Mouse (Mus musculus) monocyte, adult 5-6 weeks (primary cell): ENCODE measurements around the gene Csnk1e. TPM values are rescaled to one million over a fixed set of nuclear protein-coding genes. Genes with fewer than 3 reads are reported as not detected.

Experiments
- ATAC-seq: fragments of 153-309, 156-312 bp; replicated peaks from 2 replicates; pipeline ENCODE4 v1.8.0; 2017; ENCODE audit warnings: mild to moderate bottlenecking; ENCODE audit not compliant: low TSS enrichment, insufficient number of reproducible peaks, severe bottlenecking, poor library complexity, low FRiP score
- total RNA-seq: library from RNA; stranded (forward); fragments of 200-1000, 200-491, 200-594 nt; gene quantifications from 3 replicates; pipeline ENCODE4 v1.2.3, GENCODE M21; 2017

Csnk1e gene
- total RNA-seq, 1 experiment from 2014 or later = 66.9 TPM

GRCm38 (mm10) chr15:79379658-79380057, 75.7 kb downstream of the Csnk1e start:
- ATAC-seq = no peak

DNA sequence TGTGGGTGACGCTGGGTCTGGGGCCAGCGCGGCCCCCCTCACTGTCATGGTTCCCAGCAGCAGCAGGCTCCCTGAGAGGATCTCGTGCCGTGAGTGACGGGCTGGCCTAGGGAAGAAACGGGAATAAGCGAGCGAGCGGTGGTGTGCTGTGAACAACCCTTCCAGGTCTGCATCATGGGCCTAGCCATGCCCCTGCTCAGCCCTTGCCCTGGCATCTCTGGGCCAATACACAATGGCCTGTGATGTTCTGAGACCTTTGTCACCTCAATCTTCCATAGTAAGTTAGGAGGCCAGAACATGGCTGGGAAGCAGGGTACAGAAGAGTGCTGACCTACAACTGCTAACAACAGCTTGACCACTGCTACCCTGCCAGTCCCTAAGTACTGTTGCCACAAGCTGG, 76.8 kb downstream of the Csnk1e start:
- no peak for ATAC-seq

DNA sequence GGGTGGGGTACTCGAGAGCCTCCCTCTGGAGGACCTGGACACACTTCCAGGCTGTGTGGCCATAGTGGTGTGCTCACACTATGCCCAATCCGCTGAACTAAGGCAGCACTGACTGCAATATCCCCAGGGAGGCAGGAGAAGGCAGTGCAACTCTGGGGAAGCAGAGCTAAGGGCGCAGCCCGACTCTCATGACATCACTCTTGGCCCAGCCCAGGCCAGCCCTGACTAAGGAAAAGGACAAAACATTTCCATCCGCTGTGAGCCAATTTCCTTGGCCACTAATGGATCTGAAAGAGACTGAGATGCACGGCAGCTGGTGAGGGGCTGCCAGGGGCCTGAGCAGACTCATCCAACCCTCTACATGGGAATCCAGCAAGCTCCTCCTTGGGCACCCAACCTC, 77.7 kb downstream of the Csnk1e start:
- ATAC-seq = no peak

GRCm38 (mm10) chr15:79374760-79375159, 80.6 kb downstream of the Csnk1e start:
- ATAC-seq = no peak

- no peak for ATAC-seq
These were observed 85.0 kb downstream of the Csnk1e start for GRCm38 (mm10) chr15:79370281-79370843.

DNA sequence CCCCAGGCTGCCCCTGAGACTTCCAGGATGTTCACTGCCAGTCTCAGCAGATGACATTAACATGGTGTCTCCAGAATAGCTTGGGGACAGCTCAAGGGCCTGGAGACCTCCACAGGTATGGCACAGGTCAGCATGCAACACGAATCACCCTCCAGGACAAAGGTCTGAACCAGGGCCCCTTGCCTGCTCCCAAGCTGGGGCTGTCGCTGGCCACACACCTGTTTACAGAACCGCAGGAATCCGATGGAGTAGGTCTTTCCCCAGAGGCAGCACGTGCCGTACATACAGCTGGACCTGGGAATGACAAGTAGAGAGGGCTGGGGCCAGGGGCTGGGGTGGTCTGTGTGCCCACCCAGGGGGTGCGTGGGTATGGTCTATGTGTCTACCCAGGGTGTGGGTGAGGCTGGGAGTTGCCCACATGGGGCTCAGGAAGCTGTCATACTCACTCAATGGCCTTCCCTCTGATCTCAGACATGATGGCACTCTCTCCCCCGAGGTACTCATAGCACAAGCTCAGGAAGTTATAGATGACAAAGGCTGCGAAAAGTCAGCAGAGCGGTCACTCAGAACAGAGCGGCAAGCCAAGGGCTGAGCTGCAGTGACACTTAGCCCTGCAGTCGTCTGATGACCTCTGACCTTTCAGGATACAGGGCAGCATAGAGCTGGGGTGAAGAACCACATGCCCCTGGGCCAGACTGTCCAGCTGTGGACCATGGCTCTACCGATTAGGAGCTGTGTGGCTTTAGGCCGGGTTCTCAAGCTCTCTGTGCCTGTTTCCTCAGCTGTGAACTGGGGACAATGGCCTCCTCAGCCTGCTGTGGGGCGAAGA, 85.7 kb downstream of the Csnk1e start:
- no peak for ATAC-seq

- ATAC-seq = no peak
These were observed 86.4 kb downstream of the Csnk1e start for GRCm38 (mm10) chr15:79368861-79369440.

DNA sequence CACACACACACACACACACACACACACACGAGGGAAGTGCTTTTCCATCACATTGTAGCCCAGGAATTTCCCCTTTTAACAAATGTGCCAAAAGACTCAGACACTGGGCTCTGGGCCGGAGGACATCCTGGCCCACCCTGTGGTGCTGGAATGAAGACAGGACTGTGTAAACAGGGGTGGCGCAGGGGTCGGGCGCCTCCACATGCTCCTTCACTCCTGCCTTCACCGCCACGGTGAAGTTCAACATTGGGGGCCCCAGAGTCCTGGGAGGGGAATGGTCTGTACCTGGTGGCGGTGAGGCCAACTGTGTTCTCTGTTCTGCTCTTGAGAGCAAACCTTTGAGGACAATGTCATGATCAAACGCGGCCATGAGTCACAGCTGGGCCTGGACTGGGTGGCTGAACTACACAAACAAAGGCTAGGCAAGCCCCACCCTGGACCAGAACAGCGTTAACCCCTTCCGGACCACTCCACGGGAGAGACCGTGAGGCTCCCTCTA, 87.0 kb downstream of the Csnk1e start:
- ATAC-seq = no peak

Other genes starting within 250 kb of the Csnk1e start
- 7.2 to 13.7 TPM (median 8.1 TPM) in 3 replicates for gene Pick1, start 226.4 kb downstream of the Csnk1e start, total RNA-seq
- not detected in 3 replicates for gene Gm49486, start 226.2 kb downstream of the Csnk1e start, total RNA-seq
- gene Slc16a8, start 200.8 kb downstream of the Csnk1e start, total RNA-seq = not detected in 3 replicates
- 0.57 TPM in 1 of 3 replicates, not detected in the others for gene Baiap2l2, start 170.0 kb downstream of the Csnk1e start, total RNA-seq
- gene Pla2g6, start 127.2 kb downstream of the Csnk1e start, total RNA-seq = 1.1 to 5.4 TPM (median 3.4 TPM) in 3 replicates
- gene Maff, start 108.9 kb downstream of the Csnk1e start, total RNA-seq = 9.8 to 14.5 TPM (median 10.4 TPM) in 3 replicates
- gene Tmem184b, start 52.0 kb downstream of the Csnk1e start, total RNA-seq = 10.6 to 25.9 TPM (median 19.9 TPM) in 3 replicates
- gene Kcnj4, start 49.7 kb upstream of the Csnk1e start, total RNA-seq = not detected in 3 replicates
- gene Kdelr3, start 60.8 kb upstream of the Csnk1e start, total RNA-seq = not detected in 3 replicates
- gene Ddx17, start 91.2 kb upstream of the Csnk1e start, total RNA-seq = 261 to 381 TPM (median 262 TPM) in 3 replicates
- 0.97 TPM in 1 of 3 replicates, not detected in the others for gene Dmc1, start 149.5 kb upstream of the Csnk1e start, total RNA-seq
- gene Fam227a, start 203.4 kb upstream of the Csnk1e start, total RNA-seq = 1.0 to 4.5 TPM (median 1.3 TPM) in 3 replicates
- 12.1 to 23.7 TPM (median 18.3 TPM) in 3 replicates for gene Cby1, start 203.6 kb upstream of the Csnk1e start, total RNA-seq
- 84.8 to 123 TPM (median 106 TPM) in 3 replicates for gene Tomm22, start 215.3 kb upstream of the Csnk1e start, total RNA-seq
- gene Josd1, start 232.4 kb upstream of the Csnk1e start, total RNA-seq = 15.8 to 20.3 TPM (median 16.9 TPM) in 3 replicates
- gene Gtpbp1, start 235.3 kb upstream of the Csnk1e start, total RNA-seq = 53.0 to 76.7 TPM (median 73.7 TPM) in 3 replicates